Mouse (Mus musculus) small intestine, adult 2 months (tissue): ENCODE measurements around the gene Arv1.

ENCODE experiments used
- CTCF ChIP-seq: fragments of 200-500 bp; IDR thresholded peaks from 2 replicates; pipeline ENCODE4 v1.5.1; 2012; ENCODE audit warnings: low read depth, mild to moderate bottlenecking, control low read depth, inconsistent platforms, low read length, moderate library complexity, mixed read lengths; ENCODE audit not compliant: insufficient replicate concordance, insufficient read length; ENCODE audit errors: extremely low read depth
- POLR2A ChIP-seq: fragments of 200-500 bp; IDR thresholded peaks from 2 replicates; pipeline ENCODE4 v1.6.1; 2012; ENCODE audit warnings: low read depth, mild to moderate bottlenecking, control low read depth, inconsistent platforms, low read length, moderate library complexity

DNA sequence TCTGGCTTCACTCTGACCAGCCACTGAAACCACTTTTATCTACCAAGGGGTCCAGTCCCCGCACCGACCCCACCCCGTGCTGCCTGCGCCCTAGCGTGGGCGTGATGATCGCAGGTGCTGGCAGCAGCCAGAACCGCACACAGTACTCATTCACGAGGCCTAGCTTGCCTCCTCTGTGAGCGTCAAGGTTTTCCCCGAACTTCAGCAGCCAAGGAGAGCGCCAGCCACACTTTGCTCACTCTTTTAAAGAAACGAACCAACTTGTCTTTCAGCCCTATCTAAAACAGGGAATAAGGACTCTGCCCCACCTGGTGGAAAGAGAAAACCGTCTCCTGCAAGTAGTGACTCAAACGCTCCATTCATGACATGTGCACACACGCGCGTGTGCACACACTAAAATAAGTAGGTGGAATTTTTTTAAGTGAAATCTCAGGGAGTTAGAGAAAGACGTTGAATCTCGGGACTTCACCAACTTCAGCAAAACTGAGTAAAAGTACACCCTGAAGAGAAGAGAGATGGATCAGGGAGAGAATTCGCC lies 30.5 kb downstream of the Arv1 start:
- TF ChIP-seq CTCF (no peak), POLR2A (no peak)
